Mouse (Mus musculus): ENCODE data around the gene Mpc1. TPM values are rescaled to one million over a fixed set of nuclear protein-coding genes. Genes with fewer than 3 reads are reported as not detected.
A peak's percentile ranks its signal among the peaks of the same experiment; 100 is the strongest.
"Not testable (repeated sequence)": the region's sequence is repeated elsewhere in the genome, so short reads cannot be mapped to it uniquely, and the experiment has no call there.

Mpc1 gene
- polyA plus RNA-seq, 1 experiment from 2014 or later, result 168 TPM

- H3K27me3 ChIP-seq (replicated peaks), result no peaks in the 10 kb centered on the region
- no peak overlapping the region for H3K9ac ChIP-seq
- ATAC-seq (ENCODE audit: low FRiP score, low read depth), result no peak
- H3K4me3 ChIP-seq, result no peak overlapping the region
- no peak overlapping the region for H3K4me2 ChIP-seq (replicated peaks)
- H3K27ac ChIP-seq, result no peak overlapping the region
- no peaks in the 10 kb centered on the region for H3K4me1 ChIP-seq
- no peaks in the 10 kb centered on the region for H3K9me3 ChIP-seq
- H3K36me3 ChIP-seq, result no peaks in the 10 kb centered on the region
Measured at GRCm38 (mm10) chr17:8254268-8254667, 28.4 kb upstream of the Mpc1 start.

- WGBS, result 71% methylated on average over 3 of the region's 3 CpGs
Measured at GRCm38 (mm10) chr17:8254914-8255313, 27.8 kb upstream of the Mpc1 start.

GRCm38 (mm10) chr17:8255583-8255982, 27.1 kb upstream of the Mpc1 start:
- WGBS, result 85% methylated on average over 6 of the region's 6 CpGs
- H3K4me3 ChIP-seq, result no peak overlapping the region
- no peaks in the 10 kb centered on the region for H3K27me3 ChIP-seq (replicated peaks)
- no peak for ATAC-seq (ENCODE audit: low FRiP score, low read depth)
- H3K4me2 ChIP-seq (replicated peaks), result no peak overlapping the region
- H3K27ac ChIP-seq, result no peak overlapping the region
- H3K9me3 ChIP-seq, result no peaks in the 10 kb centered on the region
- H3K36me3 ChIP-seq, result no peaks in the 10 kb centered on the region
- H3K4me1 ChIP-seq, result no peaks in the 10 kb centered on the region
- H3K9ac ChIP-seq, result no peak overlapping the region

More at GRCm38 (mm10) chr17:8254914-8255313, 27.8 kb upstream of the Mpc1 start:
- Histone ChIP-seq H3K4me1 (no peaks in the 10 kb centered on the region), H3K9ac (no peak overlapping the region), H3K4me2 (replicated peaks) (no peak overlapping the region), H3K27ac (no peak overlapping the region), H3K9me3 (no peaks in the 10 kb centered on the region), H3K36me3 (no peaks in the 10 kb centered on the region), H3K4me3 (no peak overlapping the region), H3K27me3 (replicated peaks) (no peaks in the 10 kb centered on the region)
- ATAC-seq (ENCODE audit: low FRiP score, low read depth), result no peak

- ATAC-seq (ENCODE audit: low FRiP score, low read depth), result no peak
Measured at GRCm38 (mm10) chr17:8256982-8257381, 25.7 kb upstream of the Mpc1 start.

GRCm38 (mm10) chr17:8264638-8265037, 18.1 kb upstream of the Mpc1 start:
- 13% methylated on average over 7 of the region's 7 CpGs for whole genome bisulfite sequencing
- not testable (repeated sequence) for H3K36me3 ChIP-seq; H3K4me3 ChIP-seq; H3K9me3 ChIP-seq; ATAC-seq (ENCODE audit: low FRiP score, low read depth); H3K27me3 ChIP-seq (replicated peaks); H3K4me2 ChIP-seq (replicated peaks); H3K4me1 ChIP-seq; H3K9ac ChIP-seq; H3K27ac ChIP-seq

More at GRCm38 (mm10) chr17:8256982-8257381, 25.7 kb upstream of the Mpc1 start:
- no peaks in the 10 kb centered on the region for H3K36me3 ChIP-seq
- no peak overlapping the region for H3K9ac ChIP-seq
- H3K9me3 ChIP-seq, result no peaks in the 10 kb centered on the region
- no peaks in the 10 kb centered on the region for H3K4me1 ChIP-seq
- no peak overlapping the region for H3K27ac ChIP-seq
- H3K4me2 ChIP-seq (replicated peaks), result no peak overlapping the region
- H3K4me3 ChIP-seq, result no peak overlapping the region
- no peaks in the 10 kb centered on the region for H3K27me3 ChIP-seq (replicated peaks)
- 79% methylated on average over 8 of the region's 8 CpGs for WGBS

- Histone ChIP-seq H3K9ac (no peak overlapping the region), H3K4me1 (no peaks in the 10 kb centered on the region), H3K27me3 (replicated peaks) (peaks cover 2% of the 10 kb centered on the region; the same call in 1 of the 2 replicates), H3K4me3 (no peak overlapping the region), H3K36me3 (no peaks in the 10 kb centered on the region), H3K9me3 (no peaks in the 10 kb centered on the region), H3K4me2 (replicated peaks) (no peak overlapping the region), H3K27ac (no peak overlapping the region)
- WGBS, result 53% methylated on average over 6 of the region's 6 CpGs
- ATAC-seq (ENCODE audit: low FRiP score, low read depth), result no peak
Measured at GRCm38 (mm10) chr17:8272054-8272749, 10.5 kb upstream of the Mpc1 start.

- Histone ChIP-seq H3K27ac (no peak overlapping the region), H3K36me3 (no peaks in the 10 kb centered on the region), H3K9me3 (no peaks in the 10 kb centered on the region), H3K9ac (no peak overlapping the region), H3K4me3 (no peak overlapping the region), H3K4me1 (no peaks in the 10 kb centered on the region), H3K4me2 (replicated peaks) (no peak overlapping the region), H3K27me3 (replicated peaks) (peaks cover 2% of the 10 kb centered on the region; the same call in 1 of the 2 replicates)
- WGBS, result 88% methylated on average over 6 of the region's 6 CpGs
- no peak for ATAC-seq (ENCODE audit: low FRiP score, low read depth)
Measured at GRCm38 (mm10) chr17:8272951-8273350, 9.8 kb upstream of the Mpc1 start.

- H3K36me3 ChIP-seq, result no peaks in the 10 kb centered on the region
- ATAC-seq (ENCODE audit: low FRiP score, low read depth), result no peak
- WGBS, result 73% methylated on average over 4 of the region's 4 CpGs
- H3K9ac ChIP-seq, result no peak overlapping the region
- no peak overlapping the region for H3K27ac ChIP-seq
- peaks cover 2% of the 10 kb centered on the region; the same call in 1 of the 2 replicates for H3K27me3 ChIP-seq (replicated peaks)
- no peaks in the 10 kb centered on the region for H3K4me1 ChIP-seq
- H3K4me3 ChIP-seq, result no peak overlapping the region
- no peaks in the 10 kb centered on the region for H3K9me3 ChIP-seq
- H3K4me2 ChIP-seq (replicated peaks), result no peak overlapping the region
Measured at GRCm38 (mm10) chr17:8276071-8276470, 6.6 kb upstream of the Mpc1 start.

- Histone ChIP-seq H3K9me3 (no peaks in the 10 kb centered on the region), H3K4me1 (no peaks in the 10 kb centered on the region), H3K4me2 (replicated peaks) (no peak overlapping the region), H3K9ac (no peak overlapping the region), H3K36me3 (no peaks in the 10 kb centered on the region), H3K4me3 (no peak overlapping the region), H3K27ac (no peak overlapping the region), H3K27me3 (replicated peaks) (peaks cover 2% of the 10 kb centered on the region; the same call in 1 of the 2 replicates)
- ATAC-seq (ENCODE audit: low FRiP score, low read depth), result no peak
- 84% methylated on average over 7 of the region's 7 CpGs for WGBS
Measured at GRCm38 (mm10) chr17:8276680-8277079, 6.0 kb upstream of the Mpc1 start.

- ATAC-seq (ENCODE audit: low FRiP score, low read depth), result no peak
- Histone ChIP-seq H3K27me3 (replicated peaks) (peaks cover 2% of the 10 kb centered on the region; the same call in 1 of the 2 replicates), H3K4me3 (no peak overlapping the region), H3K9me3 (no peaks in the 10 kb centered on the region), H3K36me3 (no peaks in the 10 kb centered on the region), H3K27ac (no peak overlapping the region), H3K9ac (no peak overlapping the region), H3K4me1 (no peaks in the 10 kb centered on the region), H3K4me2 (replicated peaks) (no peak overlapping the region)
- WGBS, result 83% methylated on average over 3 of the region's 3 CpGs
Measured at GRCm38 (mm10) chr17:8277266-8277665, 5.4 kb upstream of the Mpc1 start.

- no peak for ATAC-seq (ENCODE audit: low FRiP score, low read depth)
- H3K9ac ChIP-seq, result no peak overlapping the region
- H3K27ac ChIP-seq, result no peak overlapping the region
- no peak overlapping the region for H3K4me3 ChIP-seq
- no peak overlapping the region for H3K4me2 ChIP-seq (replicated peaks)
- 0 out of 2 replicates have a peak, but pooled peaks cover 2% of the 10 kb centered on the region for H3K27me3 ChIP-seq (replicated peaks)
- no peaks in the 10 kb centered on the region for H3K36me3 ChIP-seq
- no peaks in the 10 kb centered on the region for H3K9me3 ChIP-seq
- WGBS, result 58% methylated on average over 3 of the region's 3 CpGs
- no peaks in the 10 kb centered on the region for H3K4me1 ChIP-seq
Measured at GRCm38 (mm10) chr17:8278356-8278755, 4.3 kb upstream of the Mpc1 start.

GRCm38 (mm10) chr17:8283526-8284253, 986 bp downstream of the Mpc1 start:
- Histone ChIP-seq H3K36me3 (no peaks in the 10 kb centered on the region), H3K9ac (peak overlapping the region; percentile 77), H3K27me3 (replicated peaks) (no peaks in the 10 kb centered on the region), H3K4me2 (replicated peaks) (peak overlapping the region; percentile 99), H3K9me3 (no peaks in the 10 kb centered on the region), H3K4me3 (peak overlapping the region; percentile 77), H3K27ac (peak overlapping the region; percentile 72; the same call in 1 of the 2 replicates), H3K4me1 (0 out of 2 replicates have a peak, but pooled peaks cover 12% of the 10 kb centered on the region)
- peak; percentile 98 for ATAC-seq (ENCODE audit: low FRiP score, low read depth)
- WGBS, result under 1% methylated on average over 77 of the region's 77 CpGs

Measured in neural tube, embryonic 12.5 days (tissue).